Mouse (Mus musculus): ENCODE data around the gene Dtd2.

- no peak for TF ChIP-seq CTCF (IDR thresholded peaks at IDR 0.05; ENCODE audit: low read depth, low read length)
- no peak for TF ChIP-seq POLR2A (IDR thresholded peaks at IDR 0.05; ENCODE audit: borderline replicate concordance, low read depth, low read length)
Measured at GRCm38 (mm10) chr12:51995738-51996536, 10.4 kb downstream of the Dtd2 start.
